Mouse (Mus musculus) megakaryocyte, adult 5-6 weeks (primary cell): ENCODE results near the gene Cit. TPM values are rescaled to one million over a fixed set of nuclear protein-coding genes. Genes with fewer than 3 reads are reported as not detected.

ENCODE experiments used
- ATAC-seq: 2 replicates; pipeline ENCODE4 v1.8.0; 2016; ENCODE audit warnings: mild to moderate bottlenecking, inconsistent platforms; ENCODE audit not compliant: poor library complexity, severe bottlenecking
- total RNA-seq, 2 experiments: library from RNA; stranded (forward) in 1 of 2; stranded (reverse) in 1 of 2; fragments of 153-499, 151-499 nt in 1 of 2; fragments of 221-1000, 200-1000 nt in 1 of 2; gene quantifications; 2 replicates each; pipeline versions ENCODE4 v1.2.3 to v1.2.4; 2015 to 2017

The Cit gene
- total RNA-seq, 2 experiments from 2014 or later = 26.8 to 35.0 TPM

- no peak for ATAC-seq
Observed at GRCm38 (mm10) chr5:115908699-115909098, 63.6 kb downstream of the Cit start.

- no peak for ATAC-seq
Observed at GRCm38 (mm10) chr5:115909106-115909505, 64.0 kb downstream of the Cit start.

- no peak for ATAC-seq
Observed at GRCm38 (mm10) chr5:115910491-115910890, 65.4 kb downstream of the Cit start.

GRCm38 (mm10) chr5:115915481-115915880 is 70.4 kb downstream of the Cit start:
- ATAC-seq = no peak

- ATAC-seq = no peak
Observed at GRCm38 (mm10) chr5:115917960-115918359, 72.9 kb downstream of the Cit start.

GRCm38 (mm10) chr5:115918597-115919351 is 73.7 kb downstream of the Cit start:
- no peak for ATAC-seq

GRCm38 (mm10) chr5:115921990-115922389 is 76.9 kb downstream of the Cit start:
- no peak for ATAC-seq

- ATAC-seq = no peak
Observed at GRCm38 (mm10) chr5:115924946-115925345, 79.9 kb downstream of the Cit start.

- ATAC-seq = no peak
Observed at GRCm38 (mm10) chr5:115928786-115929507, 83.9 kb downstream of the Cit start.

GRCm38 (mm10) chr5:115932325-115932724 is 87.2 kb downstream of the Cit start:
- no peak for ATAC-seq

GRCm38 (mm10) chr5:115936851-115937250 is 91.8 kb downstream of the Cit start:
- ATAC-seq = no peak

- no peak for ATAC-seq
Observed at GRCm38 (mm10) chr5:115937566-115937965, 92.5 kb downstream of the Cit start.

- no peak for ATAC-seq
Observed at GRCm38 (mm10) chr5:115938999-115939398, 93.9 kb downstream of the Cit start.

GRCm38 (mm10) chr5:115942389-115942788 is 97.3 kb downstream of the Cit start:
- no peak for ATAC-seq

GRCm38 (mm10) chr5:115944791-115945490 is 99.9 kb downstream of the Cit start:
- no peak for ATAC-seq

- no peak for ATAC-seq
Observed at GRCm38 (mm10) chr5:115947622-115948353, 102.7 kb downstream of the Cit start.

GRCm38 (mm10) chr5:115950936-115951335 is 105.9 kb downstream of the Cit start:
- ATAC-seq = no peak

GRCm38 (mm10) chr5:115953173-115953572 is 108.1 kb downstream of the Cit start:
- 0 out of 2 replicates have a peak, but pooled peaks have one; percentile 35 for ATAC-seq

GRCm38 (mm10) chr5:115954084-115954483 is 109.0 kb downstream of the Cit start:
- ATAC-seq = no peak

- ATAC-seq = no peak
Observed at GRCm38 (mm10) chr5:115954549-115954948, 109.5 kb downstream of the Cit start.

- ATAC-seq = no peak
Observed at GRCm38 (mm10) chr5:115955131-115955530, 110.1 kb downstream of the Cit start.
